Mouse (Mus musculus) intestine, postnatal 0 days (tissue): ENCODE results near the gene Map3k3. TPM values are rescaled to one million over a fixed set of nuclear protein-coding genes. Genes with fewer than 3 reads are reported as not detected.

Source experiments
- ATAC-seq: fragments of 200-750 bp; cut with Nextera tagmentation; 2 replicates; pipeline ENCODE4 v1.8.0; 2017; ENCODE audit warnings: mild to moderate bottlenecking, moderate TSS enrichment, moderate library complexity
- H3K27ac ChIP-seq: fragments of 300-500 bp; sonication (generic); 2 replicates; pipeline ENCODE4 v1.5.1; 2014; ENCODE audit warnings: mild to moderate bottlenecking, low read depth, low read length, moderate library complexity
- H3K27me3 ChIP-seq: fragments of 300-500 bp; sonication (generic); replicated peaks from 2 replicates; pipeline ENCODE4 v1.6.1; 2014; ENCODE audit warnings: low read length, mixed read lengths; ENCODE audit not compliant: control insufficient read depth, insufficient read depth
- H3K36me3 ChIP-seq: fragments of 300-500 bp; sonication (generic); 2 replicates; pipeline ENCODE4 v1.6.1; 2014; ENCODE audit warnings: mild to moderate bottlenecking, moderate library complexity; ENCODE audit not compliant: control insufficient read depth, insufficient read depth
- H3K4me1 ChIP-seq: fragments of 300-500 bp; sonication (generic); replicated peaks from 2 replicates; pipeline ENCODE4 v1.6.1; 2014; ENCODE audit warnings: antibody characterized with exemption, low read length, mixed read lengths; ENCODE audit not compliant: control insufficient read depth, insufficient read depth
- H3K4me2 ChIP-seq: fragments of 300-500 bp; sonication (generic); replicated peaks from 2 replicates; pipeline ENCODE4 v1.6.1; 2014; ENCODE audit warnings: low read depth, mild to moderate bottlenecking, moderate library complexity
- H3K4me3 ChIP-seq: fragments of 300-500 bp; sonication (generic); 2 replicates; pipeline ENCODE4 v1.5.1; 2014; ENCODE audit warnings: low read depth, low read length
- H3K9ac ChIP-seq: fragments of 300-500 bp; sonication (generic); 2 replicates; pipeline ENCODE4 v1.6.1; 2014; ENCODE audit warnings: mild to moderate bottlenecking, low read depth, low read length
- H3K9me3 ChIP-seq: fragments of 300-500 bp; sonication (generic); 2 replicates; pipeline ENCODE4 v1.6.1; 2016; ENCODE audit warnings: mixed run types; ENCODE audit not compliant: control insufficient read depth
- CTCF ChIP-seq: sonication (generic); IDR thresholded peaks from 2 replicates; pipeline ENCODE4 v1.5.1; 2016; ENCODE audit warnings: low read depth, mild to moderate bottlenecking, control low read depth, antibody characterized with exemption, moderate library complexity
- WGBS: fragments of 180-500 bp; shearing (Covaris S2); extraction: QIAGEN DNeasy Blood & Tissue Kit; methylation state at CpG from one replicate; pipeline ENCODE4 v1.1.7; 2014; 5-methylcytosine and 5-hydroxymethylcytosine counted together
- polyA plus RNA-seq: library from polyadenylated mRNA; unstranded; fragments of >200 nt; fragmentation: Nextera tagmentation; extraction: Ambion mirVana; gene quantifications from 2 replicates; pipeline ENCODE4 v1.2.1, GENCODE M21; 2015

Gene Map3k3
- polyA plus RNA-seq, 1 experiment from 2014 or later: 6.2 TPM

DNA sequence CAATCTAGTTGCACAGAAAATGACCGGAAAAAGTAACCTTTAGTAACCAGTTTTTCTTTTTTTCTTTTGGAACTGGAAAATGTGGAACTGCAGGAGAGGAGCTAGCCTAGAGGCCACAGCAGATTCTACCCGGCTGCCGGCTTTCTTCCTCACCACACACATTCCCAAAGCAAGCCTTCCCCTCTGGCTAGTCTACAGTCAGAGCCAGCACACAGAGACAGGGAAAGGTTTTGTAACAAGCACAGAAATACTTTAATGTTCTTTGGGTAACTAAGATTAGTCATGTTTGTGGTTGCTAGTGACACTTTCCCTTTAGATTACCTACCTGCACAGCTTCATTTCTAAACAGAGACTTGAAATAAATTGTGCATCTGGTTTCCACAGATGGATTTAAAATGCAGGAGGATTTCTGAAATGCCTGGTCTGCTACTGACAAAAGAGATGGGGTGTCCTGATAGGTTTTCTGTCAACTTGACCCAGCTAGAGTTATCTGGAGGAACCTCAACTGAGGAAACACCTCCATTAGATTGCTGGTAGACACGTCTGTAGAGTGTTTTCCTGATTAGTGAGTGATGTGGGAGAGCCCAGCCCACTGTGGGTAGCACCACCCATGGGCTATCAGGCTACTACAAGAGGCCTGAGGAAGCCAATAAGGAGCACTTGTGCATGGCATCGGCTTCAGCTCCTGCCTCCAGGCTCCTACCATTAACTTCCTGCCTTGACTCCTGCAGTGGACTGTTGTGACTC lies 93.8 kb downstream of the Map3k3 start:
- Histone ChIP-seq H3K4me2 (no peak overlapping the region), H3K9ac (no peak overlapping the region), H3K27me3 (no peaks in the 10 kb centered on the region), H3K9me3 (no peaks in the 10 kb centered on the region), H3K4me1 (no peaks in the 10 kb centered on the region), H3K4me3 (no peak overlapping the region), H3K36me3 (peaks cover 8% of the 10 kb centered on the region), H3K27ac (no peak overlapping the region)
- WGBS: 71% methylated on average over 5 of the region's 5 CpGs
- no peak for ATAC-seq
- TF ChIP-seq CTCF: no peak

DNA sequence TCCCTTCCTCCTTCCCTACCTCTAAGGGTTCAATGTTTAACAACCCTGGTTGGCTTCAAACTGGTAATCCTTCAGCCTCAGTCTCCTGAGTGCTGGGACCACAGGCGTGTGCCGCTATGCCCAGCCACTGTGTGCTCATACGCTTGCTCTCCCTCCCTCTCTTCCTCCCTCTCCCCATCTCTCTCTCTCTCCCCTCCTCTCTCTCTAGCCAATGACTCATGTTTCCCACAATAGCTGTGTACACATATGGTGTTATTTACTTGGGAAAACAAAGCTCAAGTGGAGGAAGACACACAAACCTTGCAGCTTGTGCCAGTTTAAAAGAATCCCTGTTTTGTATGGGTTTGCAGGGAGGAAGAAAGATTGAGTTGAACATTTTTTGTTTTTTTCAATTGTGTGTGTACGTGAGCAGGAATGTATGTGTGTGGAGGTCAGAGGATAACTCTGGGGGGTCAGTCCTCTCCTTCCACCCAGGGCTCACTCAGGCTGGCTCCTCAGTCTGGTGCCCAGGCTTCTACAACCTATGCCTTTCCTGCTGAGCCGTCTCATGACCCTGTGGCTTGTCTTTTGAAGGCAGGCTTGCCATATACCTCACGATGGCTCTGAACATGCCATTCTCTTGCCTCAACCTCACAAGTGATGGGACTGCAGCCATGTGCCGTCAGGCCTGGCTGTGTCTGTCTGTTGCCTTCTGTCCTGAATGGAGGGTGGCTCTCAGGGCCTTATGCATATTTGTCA lies 95.5 kb downstream of the Map3k3 start:
- no peak overlapping the region for H3K9ac ChIP-seq
- no peak for ATAC-seq
- no peak for TF ChIP-seq CTCF

DNA sequence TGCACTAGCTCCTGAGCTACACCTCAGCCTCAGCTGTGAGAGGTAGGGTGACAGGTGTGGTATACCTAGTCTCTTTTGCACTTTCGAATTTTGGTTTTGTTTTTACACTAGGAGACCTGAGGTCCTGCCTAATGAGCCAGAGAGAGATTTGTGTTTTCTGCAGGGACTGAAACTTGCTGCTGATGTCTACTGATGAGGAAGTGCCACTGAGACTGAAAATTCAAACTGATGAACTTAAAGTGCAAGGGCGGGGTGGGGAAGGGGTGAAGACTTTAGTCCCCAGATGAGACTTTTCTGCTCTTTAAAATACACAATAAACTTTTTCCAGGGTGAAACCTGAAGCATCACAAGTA lies 96.0 kb downstream of the Map3k3 start:
- no peaks in the 10 kb centered on the region for H3K4me1 ChIP-seq
- H3K27ac ChIP-seq: no peak overlapping the region
- no peak overlapping the region for H3K4me2 ChIP-seq
- peaks cover 8% of the 10 kb centered on the region for H3K36me3 ChIP-seq
- no peaks in the 10 kb centered on the region for H3K27me3 ChIP-seq
- 88% methylated on average over 2 of the region's 2 CpGs for WGBS
- ATAC-seq: no peak
- TF ChIP-seq CTCF: no peak
- H3K9ac ChIP-seq: no peak overlapping the region
- no peak overlapping the region for H3K4me3 ChIP-seq
- H3K9me3 ChIP-seq: no peaks in the 10 kb centered on the region

More for the DNA sequence above, 95.5 kb downstream of the Map3k3 start:
- Histone ChIP-seq H3K27me3 (no peaks in the 10 kb centered on the region), H3K9me3 (no peaks in the 10 kb centered on the region), H3K27ac (no peak overlapping the region), H3K4me2 (no peak overlapping the region), H3K36me3 (peaks cover 8% of the 10 kb centered on the region), H3K4me1 (no peaks in the 10 kb centered on the region), H3K4me3 (no peak overlapping the region)
- 69% methylated on average over 7 of the region's 7 CpGs for WGBS

DNA sequence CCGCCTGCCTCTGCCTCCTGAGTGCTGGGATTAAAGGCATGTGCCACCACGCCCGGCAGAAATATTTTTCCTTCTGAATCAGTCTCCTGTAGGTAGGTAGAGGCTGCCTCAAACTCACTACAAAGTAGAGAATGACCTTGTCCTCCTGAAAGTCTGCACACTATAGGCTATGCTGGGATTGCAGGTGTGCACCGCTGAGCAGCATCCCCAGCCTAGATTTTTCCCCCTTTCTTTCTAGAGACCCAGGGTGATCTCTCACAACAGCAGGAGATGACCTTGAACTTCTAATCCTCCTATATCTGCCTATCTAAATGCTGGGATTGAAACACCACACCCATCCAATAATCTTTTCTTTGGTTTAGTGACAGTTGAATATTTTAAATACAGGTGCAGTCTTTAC lies 102.9 kb downstream of the Map3k3 start:
- Histone ChIP-seq H3K4me1 (no peaks in the 10 kb centered on the region), H3K27me3 (no peaks in the 10 kb centered on the region), H3K36me3 (no peaks in the 10 kb centered on the region), H3K9ac (no peak overlapping the region), H3K4me2 (no peak overlapping the region), H3K9me3 (no peaks in the 10 kb centered on the region), H3K4me3 (no peak overlapping the region), H3K27ac (no peak overlapping the region)
- TF ChIP-seq CTCF: no peak
- WGBS: 95% methylated on average over 4 of the region's 4 CpGs
- ATAC-seq: no peak

DNA sequence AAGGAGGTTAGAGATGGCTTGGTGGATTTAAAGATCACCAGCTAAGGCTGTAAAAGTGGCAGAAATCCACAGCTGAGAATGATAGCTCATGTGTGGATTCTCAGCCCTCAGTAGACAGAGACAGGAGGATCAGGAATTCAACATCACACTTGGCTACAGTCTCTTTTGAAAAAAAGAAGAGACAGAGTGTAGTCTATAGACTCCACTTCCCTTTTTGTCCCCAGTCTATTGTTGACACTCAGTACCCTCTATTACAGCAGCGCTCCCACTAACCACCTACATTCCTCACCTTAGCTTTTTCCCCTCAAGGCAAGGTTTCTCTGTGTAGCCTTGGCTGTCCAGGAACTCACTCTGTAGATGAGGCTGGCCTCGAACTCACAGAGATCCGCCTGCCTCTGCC lies 107.3 kb downstream of the Map3k3 start:
- 93% methylated on average over 3 of the region's 3 CpGs for WGBS

DNA sequence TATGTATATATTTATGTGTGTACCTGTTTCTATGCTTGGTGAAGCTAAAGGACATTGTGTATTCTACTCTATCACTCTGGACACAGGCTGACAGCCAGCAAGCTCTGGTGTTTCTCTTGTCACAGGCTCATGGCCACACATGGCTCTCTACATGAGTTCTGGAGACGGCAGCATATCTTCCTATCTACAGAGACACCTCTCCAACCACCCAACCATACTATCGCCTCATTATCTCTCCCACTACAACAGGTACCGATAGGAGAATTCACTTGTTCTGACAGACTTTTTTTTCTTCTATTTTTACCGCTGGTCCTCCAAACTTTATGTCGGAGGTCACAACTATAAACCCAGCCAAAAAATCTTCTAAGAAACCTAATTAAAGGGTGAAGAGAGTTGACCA lies 107.8 kb downstream of the Map3k3 start:
- Histone ChIP-seq H3K27ac (no peak overlapping the region), H3K27me3 (no peaks in the 10 kb centered on the region), H3K36me3 (no peaks in the 10 kb centered on the region), H3K4me1 (peaks cover 4% of the 10 kb centered on the region; the same call in 1 of the 2 replicates), H3K9me3 (no peaks in the 10 kb centered on the region), H3K4me3 (no peak overlapping the region), H3K4me2 (peak overlapping the region; percentile 89), H3K9ac (no peak overlapping the region)
- WGBS: 73% methylated on average over 5 of the region's 5 CpGs
- TF ChIP-seq CTCF: no peak
- ATAC-seq: no peak

More for the DNA sequence above, 107.3 kb downstream of the Map3k3 start:
- no peaks in the 10 kb centered on the region for H3K9me3 ChIP-seq
- no peaks in the 10 kb centered on the region for H3K36me3 ChIP-seq
- TF ChIP-seq CTCF: no peak
- no peak overlapping the region for H3K9ac ChIP-seq
- H3K27ac ChIP-seq: no peak overlapping the region
- H3K4me1 ChIP-seq: peaks cover 4% of the 10 kb centered on the region; the same call in 1 of the 2 replicates
- H3K27me3 ChIP-seq: no peaks in the 10 kb centered on the region
- no peak overlapping the region for H3K4me2 ChIP-seq
- no peak overlapping the region for H3K4me3 ChIP-seq
- no peak for ATAC-seq
